Mouse (Mus musculus): ENCODE measurements at regions not wholly inside any gene's neighbourhood (a gene's known extent, or its start where the extent isn't known, plus 50 kb on each side); places are given as distances from the start of the nearest gene placed in this dataset.

DNA sequence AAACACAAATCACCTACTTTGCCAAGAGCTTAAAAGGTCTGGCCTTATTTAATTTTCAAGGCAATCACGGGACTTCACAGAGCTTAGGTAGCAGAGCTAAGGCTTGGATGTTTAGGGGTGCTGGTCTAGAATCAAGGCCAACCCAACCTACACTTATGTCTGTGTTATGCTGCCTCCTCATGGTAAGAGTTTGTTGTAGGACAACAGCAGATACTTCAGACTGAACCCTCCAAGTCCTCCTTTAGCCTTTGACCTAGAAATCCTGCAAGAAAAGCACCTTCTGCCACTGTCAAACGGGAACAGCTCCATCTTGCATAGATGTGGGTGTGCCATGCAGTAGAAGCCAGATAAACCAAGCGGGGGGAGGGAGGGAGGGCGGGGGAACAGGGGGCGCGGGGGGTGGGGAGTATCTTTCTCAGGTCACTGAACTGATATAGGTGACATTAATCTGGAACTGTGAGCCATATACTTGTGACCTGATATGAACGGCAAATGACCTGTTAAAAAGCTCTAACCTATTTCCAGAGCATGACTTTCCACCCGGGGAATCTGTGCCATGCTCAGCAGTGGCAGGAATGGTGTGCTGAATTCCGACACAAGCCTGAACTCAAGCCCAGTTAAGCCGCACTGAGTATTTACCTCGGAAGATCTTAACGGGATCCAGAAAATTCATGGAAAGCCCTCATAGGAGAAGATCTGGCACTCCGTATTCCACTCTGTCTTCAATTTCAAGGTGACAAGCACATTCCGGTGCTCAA lies 838.3 kb downstream of the Gsdmc2 start:
- no peak for DNase-seq (ENCODE audit: low spot score in 2 of 2)

DNA sequence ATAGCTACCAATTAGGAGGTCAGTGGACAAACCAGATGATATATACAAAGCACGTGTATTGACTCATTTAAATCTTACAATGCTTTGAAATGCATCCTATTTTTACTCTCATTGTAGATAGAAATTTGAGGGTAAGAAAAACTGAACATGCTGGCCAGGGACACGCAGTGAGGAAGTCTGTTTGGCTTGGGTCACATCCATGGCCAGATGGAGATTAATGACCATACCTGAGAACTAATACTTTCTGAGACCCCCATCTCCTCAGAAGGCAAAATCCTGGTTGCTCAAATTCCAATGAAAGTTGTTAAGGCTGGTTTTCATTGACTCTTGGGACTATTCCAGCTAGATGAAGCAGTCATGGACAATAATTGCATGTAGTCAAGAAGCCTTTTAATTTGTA lies 850.3 kb downstream of the Gsdmc2 start:
- no peak for DNase-seq (ENCODE audit: low spot score in 2 of 2)

DNA sequence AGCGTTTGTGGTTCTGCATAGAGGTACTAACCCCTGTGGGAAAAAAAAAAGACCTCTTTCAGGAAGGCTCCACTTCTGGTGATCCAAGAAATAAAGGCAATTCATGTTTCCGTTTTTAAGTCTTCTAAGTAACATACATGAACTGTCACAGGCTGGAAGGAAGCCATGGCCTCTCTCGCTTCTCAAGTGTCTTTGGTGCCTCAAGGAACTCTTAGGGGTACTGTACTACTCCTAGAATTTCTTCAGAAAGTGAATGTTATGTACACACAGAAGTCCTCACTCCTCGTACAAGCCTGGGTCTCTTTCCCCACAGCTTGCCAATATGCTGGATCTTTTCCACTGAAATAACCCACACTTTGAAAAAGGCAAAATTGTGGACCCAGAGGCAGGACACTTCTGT lies 858.1 kb downstream of the Gsdmc2 start:
- no peak for DNase-seq (ENCODE audit: low spot score in 2 of 2)

DNA sequence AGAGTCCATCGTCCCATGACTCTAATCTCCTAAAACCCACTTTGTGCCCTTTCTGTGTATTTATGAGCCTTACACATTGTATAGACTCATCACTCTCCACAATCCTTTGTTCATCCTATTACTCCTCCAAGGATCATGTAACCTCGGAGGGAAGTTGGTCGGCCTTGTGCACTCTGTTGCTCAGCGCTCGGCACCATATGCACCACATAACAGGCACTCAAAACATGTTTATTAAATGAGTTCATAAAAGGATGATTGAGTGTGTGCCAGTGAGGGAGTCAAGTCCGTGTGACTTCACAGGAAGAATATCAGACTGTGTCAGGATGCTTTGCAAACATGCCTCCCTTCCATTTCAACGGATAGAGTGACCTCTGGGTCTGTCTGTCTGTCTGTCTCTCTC lies 858.8 kb downstream of the Gsdmc2 start:
- no peak for DNase-seq (ENCODE audit: low spot score in 2 of 2)

DNA sequence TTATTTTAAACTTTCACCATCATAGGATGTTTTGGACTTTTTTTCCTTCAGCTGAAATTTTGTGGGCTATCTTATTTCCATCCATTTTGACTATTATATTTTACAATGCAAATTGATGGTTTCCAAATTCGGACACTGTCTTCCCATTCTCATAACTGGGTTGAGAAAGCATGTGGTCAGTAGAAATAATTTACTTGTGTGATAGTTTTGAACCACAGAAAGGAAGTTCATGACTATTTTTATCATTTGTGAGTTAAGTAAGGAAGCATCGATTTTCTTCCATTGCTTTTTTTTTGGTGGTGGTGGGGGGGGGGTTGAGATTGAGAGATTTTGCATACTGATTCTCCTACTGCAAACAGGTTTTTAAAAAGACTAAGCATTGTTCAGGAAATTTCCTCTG lies 874.4 kb downstream of the Gsdmc2 start:
- DNase-seq (ENCODE audit: low spot score in 2 of 2), result no peak

GRCm38 (mm10) chr15:62962681-62963080 lies 882.3 kb downstream of the Gsdmc2 start:
- DNase-seq (ENCODE audit: low spot score in 2 of 2), result no peak

- DNase-seq (ENCODE audit: low spot score in 2 of 2), result no peak
These were observed 884.4 kb downstream of the Gsdmc2 start for GRCm38 (mm10) chr15:62960623-62961022.

DNA sequence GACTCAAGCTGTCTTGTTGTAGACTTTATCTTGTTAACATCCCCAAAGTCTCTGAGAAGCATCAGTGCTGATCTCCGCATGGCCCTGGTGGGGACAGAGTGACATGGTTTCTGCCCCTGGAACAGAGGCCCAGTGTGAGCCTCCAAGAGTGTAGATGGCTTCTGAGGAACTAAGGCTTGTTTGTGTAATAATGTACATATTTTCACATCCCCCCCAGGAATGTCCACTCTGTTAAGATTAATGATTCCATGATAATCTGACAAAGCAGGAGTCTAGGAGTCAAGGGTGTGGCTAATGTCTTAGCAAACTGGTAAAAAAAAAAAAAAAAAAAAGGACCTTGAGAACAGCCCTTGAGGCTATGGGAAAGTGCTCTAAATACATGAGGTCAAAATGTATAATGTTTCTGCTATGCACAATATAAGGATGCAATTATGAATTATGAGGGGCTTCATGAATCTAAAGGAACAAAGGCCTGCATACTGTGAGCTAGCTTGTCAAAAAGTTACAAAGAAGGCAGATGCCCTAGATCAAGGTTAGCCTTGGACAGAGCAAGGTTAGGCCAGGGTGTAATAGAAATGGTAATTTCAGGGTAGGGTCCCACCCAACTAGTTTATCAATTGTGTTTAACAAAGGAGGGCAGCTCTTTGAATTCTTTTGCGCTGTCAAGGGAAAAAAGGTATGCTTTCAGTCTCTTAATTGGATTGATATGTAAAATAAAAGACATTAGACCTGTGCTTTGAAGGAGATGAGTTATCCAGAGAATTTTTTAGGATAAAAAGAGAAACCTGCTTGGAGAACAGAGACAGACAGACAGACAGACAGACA lies 886.3 kb downstream of the Gsdmc2 start:
- no peak for DNase-seq (ENCODE audit: low spot score in 2 of 2)

GRCm38 (mm10) chr15:62954889-62955288 lies 890.1 kb downstream of the Gsdmc2 start:
- DNase-seq (ENCODE audit: low spot score in 2 of 2), result no peak

- no peak for DNase-seq (ENCODE audit: low spot score in 2 of 2)
These were observed 890.6 kb downstream of the Gsdmc2 start for GRCm38 (mm10) chr15:62954322-62954820.

DNA sequence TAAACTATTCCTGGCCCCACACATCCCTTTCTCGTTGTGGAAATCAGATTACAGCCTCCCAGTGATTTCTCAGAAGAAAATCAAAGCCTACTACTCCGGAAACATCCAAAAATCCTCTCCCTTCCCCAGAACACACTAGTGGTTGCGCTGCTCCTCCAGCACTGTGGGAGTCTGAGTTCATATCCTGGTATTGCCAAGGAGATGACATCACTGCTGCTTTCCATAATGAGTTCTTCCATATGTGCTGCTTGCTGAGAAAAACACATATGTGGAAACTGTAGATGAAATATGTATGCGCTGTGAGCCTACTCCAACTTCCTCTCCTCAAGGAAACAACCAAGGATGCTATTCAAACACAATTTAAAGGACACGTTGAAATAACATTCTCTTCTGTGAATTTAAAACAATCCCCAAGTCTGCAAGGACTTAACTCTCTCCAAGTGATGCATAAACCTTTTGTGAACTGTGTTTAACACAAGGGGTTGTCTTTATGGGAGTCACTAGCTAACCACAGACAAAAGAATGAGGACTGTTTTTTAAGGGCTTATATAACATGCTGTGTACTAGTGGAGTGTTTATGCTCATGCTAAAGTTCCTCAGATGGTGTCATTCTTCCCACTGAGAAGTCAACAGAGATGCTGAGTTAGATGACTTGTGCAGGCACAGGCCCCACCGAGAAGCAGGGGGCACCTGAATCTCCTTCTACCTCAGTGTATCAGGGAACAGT lies 891.6 kb downstream of the Gsdmc2 start:
- DNase-seq (ENCODE audit: low spot score in 2 of 2), result no peak

DNA sequence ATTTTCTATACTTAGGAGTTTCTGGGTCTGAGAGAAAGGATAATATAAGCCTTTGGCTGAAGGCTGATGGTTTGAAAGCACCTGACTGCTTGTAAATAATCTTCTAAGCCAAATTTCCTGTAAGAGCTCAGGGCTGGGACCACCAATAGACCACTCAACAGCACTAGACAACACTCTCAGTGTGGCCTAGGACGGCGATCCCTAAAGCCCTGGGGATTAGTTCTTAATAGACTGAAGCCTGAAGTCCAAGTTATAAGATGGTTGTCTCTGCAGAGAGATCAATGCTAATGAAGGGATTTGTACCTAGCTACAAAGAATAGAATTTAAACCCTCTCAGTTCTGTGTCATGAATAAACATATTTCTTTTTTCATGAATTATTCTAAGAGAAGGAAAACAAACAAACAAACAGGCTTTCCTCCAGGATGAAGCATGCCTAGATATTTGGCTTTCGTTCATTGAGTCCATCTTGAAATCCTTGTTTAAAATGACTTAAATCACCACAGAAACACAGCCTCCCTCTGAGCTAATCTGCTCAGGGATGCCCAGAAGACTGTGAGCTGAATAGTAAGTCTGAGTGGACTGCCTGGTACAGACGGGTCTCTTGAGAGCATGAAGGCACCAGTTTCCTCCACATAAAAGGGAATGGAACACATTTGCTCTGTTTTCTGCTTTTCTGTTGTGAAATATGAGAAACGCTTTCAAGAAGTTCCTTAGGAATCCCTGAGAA lies 892.3 kb downstream of the Gsdmc2 start:
- no peak for DNase-seq (ENCODE audit: low spot score in 2 of 2)

DNA sequence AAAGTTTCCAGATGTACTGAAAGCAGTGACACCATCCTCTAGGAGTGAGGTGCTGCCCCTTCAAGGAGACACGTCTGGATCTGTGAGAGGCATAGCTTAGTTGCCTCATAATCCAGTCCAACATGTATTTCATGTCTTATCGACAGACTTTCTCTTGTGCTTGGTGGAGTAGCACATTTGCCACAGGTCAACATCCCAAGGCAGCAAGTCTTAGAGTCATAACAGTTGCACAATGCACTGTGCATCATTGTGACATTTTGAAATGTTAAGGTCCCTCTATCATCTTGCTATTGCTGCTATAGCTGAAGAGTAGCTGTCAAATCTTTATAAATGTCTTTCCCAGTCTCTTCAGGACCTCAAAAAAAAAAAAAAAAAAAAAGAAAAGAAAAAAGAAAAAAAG lies 905.6 kb downstream of the Gsdmc2 start:
- no peak for DNase-seq (ENCODE audit: low spot score in 2 of 2)

GRCm38 (mm10) chr15:62937756-62938155 lies 907.2 kb downstream of the Gsdmc2 start:
- DNase-seq (ENCODE audit: low spot score in 2 of 2), result no peak

DNA sequence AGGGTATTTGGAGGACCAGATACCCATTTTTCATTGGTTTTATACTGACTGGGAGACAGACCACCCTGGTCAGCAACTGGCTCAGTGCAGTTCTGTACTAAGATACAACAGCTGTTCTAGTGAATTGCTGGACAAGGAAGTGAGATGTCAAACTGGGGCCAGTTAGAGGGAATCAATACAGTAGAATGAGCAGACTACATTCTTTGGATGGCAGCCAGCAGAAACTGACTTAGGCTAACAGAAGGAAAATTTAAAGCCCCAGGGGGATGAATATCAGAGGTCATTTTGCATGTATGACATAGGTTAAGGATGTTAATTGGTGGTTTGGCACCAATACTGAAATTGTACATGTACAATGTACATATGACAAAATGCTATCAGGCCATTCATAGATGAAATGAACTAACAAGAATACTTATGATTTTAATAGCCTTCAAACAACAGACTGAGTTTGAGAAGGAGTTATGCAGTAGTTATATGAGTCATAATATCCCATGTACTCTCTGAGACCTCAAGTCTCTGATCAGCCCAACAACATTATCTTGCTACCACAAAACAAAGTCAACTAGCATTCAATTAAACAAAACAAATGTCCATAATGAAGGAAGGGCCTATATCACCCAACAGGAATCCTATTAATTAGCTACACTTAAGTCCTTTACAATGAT lies 910.3 kb downstream of the Gsdmc2 start:
- no peak for DNase-seq (ENCODE audit: low spot score in 2 of 2)

DNA sequence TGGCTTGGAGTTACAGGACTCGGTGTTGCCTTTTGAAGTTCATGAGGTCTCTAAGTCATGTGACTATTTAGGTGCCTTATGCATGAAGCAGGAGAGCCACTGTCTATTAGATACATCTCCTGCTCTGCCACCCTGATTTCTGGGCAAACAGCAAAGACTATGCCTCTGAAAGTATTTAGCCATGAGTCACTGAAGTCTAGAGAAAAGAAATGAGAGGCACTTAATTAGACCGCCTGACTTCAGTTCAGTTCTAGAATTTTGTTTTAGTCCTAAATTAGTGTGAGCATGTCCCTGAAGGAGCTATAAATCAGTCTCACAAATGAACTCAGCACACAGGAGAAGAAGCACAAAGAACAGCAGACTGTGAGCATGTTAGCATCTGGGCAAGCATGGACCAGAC lies 924.5 kb downstream of the Gsdmc2 start:
- no peak for DNase-seq (ENCODE audit: low spot score in 2 of 2)

DNA sequence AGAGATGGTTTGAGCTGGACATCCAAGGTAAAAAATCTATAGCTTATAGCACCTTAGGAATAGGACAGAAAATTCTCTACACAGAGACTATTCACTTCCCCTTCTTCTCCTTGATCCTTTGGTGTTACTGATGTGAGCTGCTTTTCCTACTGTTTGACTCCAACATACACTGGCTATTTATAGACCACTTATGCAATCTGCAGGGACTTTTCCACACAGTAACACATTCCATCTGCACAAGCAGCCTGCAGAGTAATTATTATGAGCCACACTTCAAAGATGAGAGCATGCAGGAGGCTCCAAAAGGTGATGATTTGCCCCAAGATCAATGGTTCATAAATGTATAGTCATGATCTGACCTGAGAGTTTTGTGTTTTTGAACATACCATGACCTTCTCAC lies 925.7 kb downstream of the Gsdmc2 start:
- DNase-seq (ENCODE audit: low spot score in 2 of 2), result no peak

DNA sequence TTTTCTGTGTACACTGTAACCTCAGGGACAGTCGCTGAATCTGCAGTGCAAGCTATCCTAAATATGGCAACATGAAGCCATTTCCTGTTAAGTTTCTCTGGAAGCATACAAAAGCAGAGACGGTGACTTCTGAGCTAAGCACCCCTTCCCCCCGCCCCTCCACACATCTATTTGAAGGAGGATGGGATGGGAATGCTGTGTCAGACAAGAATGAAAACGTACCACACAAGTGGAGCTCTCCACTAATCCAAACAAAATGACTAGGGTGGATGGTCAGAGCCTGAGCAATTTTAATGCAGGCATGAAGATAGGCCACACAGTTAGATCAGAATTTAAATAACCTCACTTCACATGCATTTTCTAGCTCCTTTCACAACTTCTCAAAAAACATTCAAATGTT lies 936.6 kb downstream of the Gsdmc2 start:
- DNase-seq (ENCODE audit: low spot score in 2 of 2), result no peak

DNA sequence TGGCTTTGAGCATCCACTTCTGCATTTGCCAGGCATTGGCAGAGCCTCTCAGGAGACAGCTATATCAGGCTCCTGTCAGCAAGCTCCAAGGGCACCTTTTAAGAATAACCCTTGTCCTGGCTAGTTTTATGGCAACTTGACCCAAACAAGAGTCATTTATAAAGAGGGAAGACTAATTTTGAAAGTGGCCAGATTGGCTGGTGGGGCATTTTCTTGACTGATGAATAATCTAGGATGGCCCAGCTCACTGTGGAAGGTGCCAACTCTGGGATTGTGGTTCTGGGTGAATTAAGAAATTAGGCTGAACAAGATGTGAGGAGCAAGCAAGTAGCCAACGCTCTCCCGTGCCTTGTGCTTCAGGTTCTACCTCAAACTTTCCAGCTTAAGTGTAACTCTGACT lies 937.8 kb downstream of the Gsdmc2 start:
- DNase-seq (ENCODE audit: low spot score in 2 of 2), result no peak

DNA sequence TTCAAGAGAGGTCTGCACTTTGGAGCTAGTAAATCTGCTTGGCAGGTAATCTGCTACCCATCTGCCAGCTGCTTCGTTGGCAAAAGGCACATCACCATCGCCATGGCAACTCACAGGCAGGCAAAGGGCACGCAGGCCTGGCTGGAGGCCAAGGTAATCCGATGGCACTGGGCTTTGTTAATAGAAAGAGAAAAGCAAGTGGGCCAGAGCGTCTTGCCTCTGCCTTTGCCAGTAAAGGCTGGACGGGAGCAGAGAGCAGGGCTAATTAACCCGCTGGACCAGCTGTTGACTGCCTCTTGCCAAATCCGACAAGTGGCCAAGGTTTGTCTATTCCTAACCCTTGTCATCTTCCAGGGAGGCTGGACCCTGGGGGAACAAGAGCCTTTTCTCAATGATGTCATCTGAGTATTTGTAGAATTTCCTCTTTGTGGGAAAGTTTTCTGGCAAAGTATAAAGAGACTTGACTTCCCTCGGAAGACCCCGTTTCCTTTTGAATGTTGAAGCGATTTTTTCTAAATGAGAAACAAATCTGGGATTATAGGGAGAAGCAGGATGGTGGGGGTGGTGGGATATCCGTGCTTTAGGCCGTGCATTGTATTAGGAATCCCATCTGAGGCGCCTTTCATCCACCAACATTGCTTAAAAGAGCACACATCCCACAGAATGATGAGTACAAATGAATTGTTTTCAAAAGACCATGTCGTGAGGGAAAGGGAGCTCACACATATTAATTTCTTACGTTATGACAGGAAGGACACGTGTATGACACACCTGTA lies 941.7 kb downstream of the Gsdmc2 start:
- DNase-seq (ENCODE audit: low spot score in 2 of 2), result peak; percentile 59 to 67
